Mouse (Mus musculus): ENCODE results near the gene Ms4a6d. TPM values are rescaled to one million over a fixed set of nuclear protein-coding genes. Genes with fewer than 3 reads are reported as not detected.

The Ms4a6d gene
- polyA plus RNA-seq (2015; fragmentation: Nextera tagmentation; extraction: Ambion mirVana): 1.9 and 2.0 TPM in 2 replicates

GRCm38 (mm10) chr19:11604603-11605002 lies at the start of gene Ms4a6d:
Gene Ms4a6d (minus strand): TSS chr19:11604849.
- no peak within 1 kb of the TSS for H3K4me3 ChIP-seq
- no peaks in the 10 kb centered on the region for H3K4me1 ChIP-seq
- H3K27me3 ChIP-seq: no peaks in the 10 kb centered on the region
- no peaks in the 10 kb centered on the region for H3K9me3 ChIP-seq
- no peak within 1 kb of the TSS for H3K4me2 ChIP-seq (replicated peaks)
- H3K36me3 ChIP-seq: no peaks in the 10 kb centered on the region
- no peak within 1 kb of the TSS for H3K9ac ChIP-seq (replicated peaks)
- ATAC-seq (replicated peaks): no peak
- H3K27ac ChIP-seq (replicated peaks): no peak within 1 kb of the TSS
- WGBS: 91% methylated on average over 2 of the region's 2 CpGs

DNA sequence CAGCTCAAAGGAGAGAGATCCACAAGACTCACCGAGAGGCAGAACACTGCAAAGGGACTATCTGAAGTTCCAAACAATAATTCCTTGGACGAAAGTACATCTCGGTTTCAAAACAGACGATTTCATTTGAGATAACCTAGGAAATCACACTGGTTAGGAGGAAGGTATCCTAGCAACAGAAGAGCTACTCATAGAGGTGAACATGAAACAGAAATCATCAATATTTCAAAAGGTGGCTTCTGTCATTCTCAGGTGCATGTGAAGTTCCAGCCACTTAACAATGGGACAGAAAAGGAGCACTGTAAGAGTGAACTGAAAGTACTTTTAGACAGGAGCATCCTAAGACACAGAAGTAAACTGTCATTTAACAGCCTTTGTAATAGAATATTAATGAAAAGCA lies 44.9 kb upstream of the Ms4a6d start:
- Histone ChIP-seq H3K27me3 (no peaks in the 10 kb centered on the region), H3K4me3 (no peak overlapping the region), H3K9ac (replicated peaks) (no peak overlapping the region), H3K36me3 (no peaks in the 10 kb centered on the region), H3K4me2 (replicated peaks) (no peak overlapping the region), H3K27ac (replicated peaks) (no peak overlapping the region), H3K9me3 (no peaks in the 10 kb centered on the region), H3K4me1 (no peaks in the 10 kb centered on the region)
- ATAC-seq (replicated peaks): no peak
- 86% methylated on average over 4 of the region's 4 CpGs for WGBS

DNA sequence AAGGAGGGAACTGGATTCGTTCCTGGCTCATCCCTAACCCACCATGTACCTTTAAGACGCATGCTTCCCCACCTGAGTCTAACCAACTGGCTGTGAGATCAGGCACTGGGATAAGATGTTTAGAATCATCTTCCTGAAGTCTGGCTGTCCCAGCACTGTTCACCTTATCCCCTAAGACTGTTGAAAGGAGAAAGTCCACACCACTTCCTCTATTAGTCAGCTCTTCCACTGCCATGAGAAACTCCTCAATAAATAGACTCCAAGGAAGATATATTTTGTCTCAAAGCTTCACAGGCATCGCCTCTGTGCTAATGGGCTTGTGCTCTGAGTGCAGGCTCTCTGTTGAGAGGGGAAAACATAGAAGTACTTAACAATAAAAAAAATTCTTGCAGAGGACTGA lies 41.5 kb upstream of the Ms4a6d start:
- H3K4me3 ChIP-seq: no peak overlapping the region
- no peak overlapping the region for H3K4me2 ChIP-seq (replicated peaks)
- no peak overlapping the region for H3K9ac ChIP-seq (replicated peaks)
- H3K27ac ChIP-seq (replicated peaks): no peak overlapping the region
- no peaks in the 10 kb centered on the region for H3K4me1 ChIP-seq
- H3K9me3 ChIP-seq: no peaks in the 10 kb centered on the region
- ATAC-seq (replicated peaks): no peak
- no peaks in the 10 kb centered on the region for H3K36me3 ChIP-seq
- WGBS: 85% methylated on average over 3 of the region's 3 CpGs
- no peaks in the 10 kb centered on the region for H3K27me3 ChIP-seq

GRCm38 (mm10) chr19:11640732-11641131 lies 36.1 kb upstream of the Ms4a6d start, which contains the start of gene Ms4a3:
Gene Ms4a3 (minus strand): TSS chr19:11640851.
- Histone ChIP-seq H3K4me2 (replicated peaks) (no peak within 1 kb of the TSS), H3K4me3 (no peak within 1 kb of the TSS), H3K9ac (replicated peaks) (no peak within 1 kb of the TSS), H3K36me3 (no peaks in the 10 kb centered on the region), H3K27me3 (no peaks in the 10 kb centered on the region), H3K4me1 (no peaks in the 10 kb centered on the region), H3K9me3 (no peaks in the 10 kb centered on the region), H3K27ac (replicated peaks) (no peak within 1 kb of the TSS)
- no peak for ATAC-seq (replicated peaks)
- 59% methylated on average over 1 of the region's 1 CpGs for WGBS

DNA sequence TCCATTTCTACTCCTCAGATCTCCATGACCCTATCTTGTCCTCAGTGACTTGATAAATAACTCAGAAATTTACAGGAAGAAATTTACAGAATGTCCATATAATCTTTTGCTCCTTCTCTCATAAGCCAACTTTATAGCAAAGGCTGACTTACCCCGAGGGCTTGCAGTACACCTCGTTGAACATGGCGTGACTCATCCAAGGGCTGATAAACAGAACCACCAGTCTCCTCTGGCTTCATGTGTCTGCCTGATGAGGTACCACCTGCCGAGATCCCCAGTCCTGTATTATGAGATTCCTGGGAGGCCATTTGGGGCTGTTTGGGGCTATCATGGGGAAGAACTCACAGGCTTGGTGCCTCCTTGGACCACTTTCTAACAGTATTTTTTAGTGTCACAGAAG lies 34.4 kb upstream of the Ms4a6d start:
- no peak overlapping the region for H3K4me2 ChIP-seq (replicated peaks)
- H3K27me3 ChIP-seq: no peaks in the 10 kb centered on the region
- H3K4me1 ChIP-seq: no peaks in the 10 kb centered on the region
- no peaks in the 10 kb centered on the region for H3K9me3 ChIP-seq
- no peak for ATAC-seq (replicated peaks)
- WGBS: 85% methylated on average over 4 of the region's 4 CpGs
- no peak overlapping the region for H3K4me3 ChIP-seq
- no peaks in the 10 kb centered on the region for H3K36me3 ChIP-seq
- H3K9ac ChIP-seq (replicated peaks): no peak overlapping the region
- H3K27ac ChIP-seq (replicated peaks): no peak overlapping the region

- ATAC-seq (replicated peaks): no peak
- WGBS: 84% methylated on average over 5 of the region's 5 CpGs
Observed at GRCm38 (mm10) chr19:11635572-11635971, 30.9 kb upstream of the Ms4a6d start.

GRCm38 (mm10) chr19:11634330-11634729 lies 29.7 kb upstream of the Ms4a6d start:
- Histone ChIP-seq H3K27me3 (no peaks in the 10 kb centered on the region), H3K4me1 (no peaks in the 10 kb centered on the region), H3K4me2 (replicated peaks) (no peak overlapping the region), H3K4me3 (no peak overlapping the region), H3K9me3 (no peaks in the 10 kb centered on the region), H3K27ac (replicated peaks) (no peak overlapping the region), H3K9ac (replicated peaks) (no peak overlapping the region), H3K36me3 (no peaks in the 10 kb centered on the region)
- whole genome bisulfite sequencing: 71% methylated on average over 2 of the region's 2 CpGs
- ATAC-seq (replicated peaks): no peak

More at GRCm38 (mm10) chr19:11635572-11635971, 30.9 kb upstream of the Ms4a6d start:
- Histone ChIP-seq H3K9me3 (no peaks in the 10 kb centered on the region), H3K9ac (replicated peaks) (no peak overlapping the region), H3K27me3 (no peaks in the 10 kb centered on the region), H3K4me2 (replicated peaks) (no peak overlapping the region), H3K4me1 (no peaks in the 10 kb centered on the region), H3K36me3 (no peaks in the 10 kb centered on the region), H3K27ac (replicated peaks) (no peak overlapping the region), H3K4me3 (no peak overlapping the region)

GRCm38 (mm10) chr19:11633732-11634131 lies 29.1 kb upstream of the Ms4a6d start:
- Histone ChIP-seq H3K36me3 (no peaks in the 10 kb centered on the region), H3K9me3 (no peaks in the 10 kb centered on the region), H3K27me3 (no peaks in the 10 kb centered on the region), H3K4me3 (no peak overlapping the region), H3K4me2 (replicated peaks) (no peak overlapping the region), H3K27ac (replicated peaks) (no peak overlapping the region), H3K4me1 (no peaks in the 10 kb centered on the region), H3K9ac (replicated peaks) (no peak overlapping the region)
- WGBS: 96% methylated on average over 1 of the region's 1 CpGs
- no peak for ATAC-seq (replicated peaks)

DNA sequence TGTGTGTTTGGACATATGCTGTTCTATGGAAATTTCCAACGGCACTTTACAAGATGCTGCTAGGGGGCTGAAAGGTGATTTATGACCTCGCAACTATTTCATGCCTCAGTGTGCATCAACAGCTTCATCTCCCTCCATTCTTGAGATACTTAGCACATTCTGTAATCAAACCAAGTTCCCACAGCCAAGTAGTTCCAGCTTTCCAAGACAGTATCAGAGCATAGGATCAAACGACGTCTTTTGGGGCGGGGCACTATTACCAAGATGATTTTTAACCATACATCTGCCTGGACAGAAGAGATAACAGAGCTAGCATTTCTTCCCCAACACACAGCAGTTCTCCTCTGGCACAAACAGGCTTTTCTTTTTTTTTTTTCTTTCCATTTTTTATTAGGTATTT lies 20.6 kb upstream of the Ms4a6d start:
- Histone ChIP-seq H3K36me3 (no peaks in the 10 kb centered on the region), H3K4me2 (replicated peaks) (no peak overlapping the region), H3K9me3 (no peaks in the 10 kb centered on the region), H3K4me1 (no peaks in the 10 kb centered on the region), H3K27me3 (no peaks in the 10 kb centered on the region), H3K4me3 (no peak overlapping the region), H3K9ac (replicated peaks) (no peak overlapping the region), H3K27ac (replicated peaks) (no peak overlapping the region)
- WGBS: 81% methylated on average over 5 of the region's 5 CpGs
- no peak for ATAC-seq (replicated peaks)

GRCm38 (mm10) chr19:11624800-11625199 lies 20.2 kb upstream of the Ms4a6d start:
- Histone ChIP-seq H3K36me3 (no peaks in the 10 kb centered on the region), H3K4me2 (replicated peaks) (no peak overlapping the region), H3K27me3 (no peaks in the 10 kb centered on the region), H3K27ac (replicated peaks) (no peak overlapping the region), H3K4me1 (no peaks in the 10 kb centered on the region), H3K9me3 (no peaks in the 10 kb centered on the region), H3K9ac (replicated peaks) (no peak overlapping the region), H3K4me3 (no peak overlapping the region)
- no peak for ATAC-seq (replicated peaks)

DNA sequence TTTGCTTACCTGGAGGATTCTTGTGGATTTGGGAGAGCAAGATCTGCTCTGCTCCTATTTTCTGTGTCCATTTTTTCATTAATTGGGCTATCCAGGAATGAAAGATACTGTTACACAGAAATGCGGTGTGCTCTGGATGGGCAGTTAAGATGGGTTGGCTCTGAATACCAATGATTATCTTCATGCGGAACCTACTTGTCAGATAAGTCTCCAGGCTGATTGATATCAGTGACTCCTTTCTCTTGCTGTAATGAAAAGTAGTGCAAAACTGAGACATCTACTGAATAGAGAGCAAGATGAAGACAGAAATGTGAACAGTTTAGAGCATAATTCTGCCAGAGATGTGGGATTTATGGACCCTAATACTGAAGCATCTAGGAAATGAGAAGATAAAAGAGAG lies 18.9 kb upstream of the Ms4a6d start, which contains the start of gene Ms4a2:
Ms4a2 (minus strand) TSS at position 169 of the 400 bp plus-strand sequence.
- no peak within 1 kb of the TSS for H3K27ac ChIP-seq (replicated peaks)
- H3K4me2 ChIP-seq (replicated peaks): no peak within 1 kb of the TSS
- no peaks in the 10 kb centered on the region for H3K36me3 ChIP-seq
- 90% methylated on average over 2 of the region's 2 CpGs for WGBS
- H3K9ac ChIP-seq (replicated peaks): no peak within 1 kb of the TSS
- H3K27me3 ChIP-seq: no peaks in the 10 kb centered on the region
- H3K9me3 ChIP-seq: no peaks in the 10 kb centered on the region
- no peak for ATAC-seq (replicated peaks)
- H3K4me1 ChIP-seq: no peaks in the 10 kb centered on the region
- no peak within 1 kb of the TSS for H3K4me3 ChIP-seq

- Histone ChIP-seq H3K9ac (replicated peaks) (no peak overlapping the region), H3K4me1 (no peaks in the 10 kb centered on the region), H3K9me3 (no peaks in the 10 kb centered on the region), H3K36me3 (no peaks in the 10 kb centered on the region), H3K27me3 (no peaks in the 10 kb centered on the region), H3K4me2 (replicated peaks) (no peak overlapping the region), H3K27ac (replicated peaks) (no peak overlapping the region), H3K4me3 (no peak overlapping the region)
- ATAC-seq (replicated peaks): no peak
Observed at GRCm38 (mm10) chr19:11617983-11618382, 13.3 kb upstream of the Ms4a6d start.

- no peak for ATAC-seq (replicated peaks)
- Histone ChIP-seq H3K9me3 (no peaks in the 10 kb centered on the region), H3K4me3 (no peak overlapping the region), H3K4me1 (no peaks in the 10 kb centered on the region), H3K9ac (replicated peaks) (no peak overlapping the region), H3K27me3 (no peaks in the 10 kb centered on the region), H3K27ac (replicated peaks) (no peak overlapping the region), H3K4me2 (replicated peaks) (no peak overlapping the region), H3K36me3 (no peaks in the 10 kb centered on the region)
- 65% methylated on average over 2 of the region's 2 CpGs for WGBS
Observed at GRCm38 (mm10) chr19:11614805-11615204, 10.2 kb upstream of the Ms4a6d start.

Data from forebrain, embryonic 15.5 days (tissue).